Mouse (Mus musculus) heart, postnatal 0 days (tissue): ENCODE results near the gene Leprot. TPM values are rescaled to one million over a fixed set of nuclear protein-coding genes. Genes with fewer than 3 reads are reported as not detected.
A peak's percentile ranks its signal among the peaks of the same experiment; 100 is the strongest.

Experiments used
- ATAC-seq: fragments of 200-750 bp; cut with Nextera tagmentation; 2 replicates; pipeline ENCODE4 v1.8.0; 2017; ENCODE audit warnings: low read depth, moderate number of reproducible peaks, moderate library complexity; ENCODE audit not compliant: insufficient read depth
- DNase-seq: peaks from one replicate; pipeline ENCODE4 v3.0.0-alpha.2; 2016; ENCODE audit warnings: low spot score
- H3K27ac ChIP-seq: fragments of 300-500 bp; sonication (generic); 2 replicates; pipeline ENCODE4 v1.5.1; 2014; ENCODE audit warnings: low read depth, mild to moderate bottlenecking
- H3K27me3 ChIP-seq: fragments of 300-500 bp; sonication (generic); 2 replicates; pipeline ENCODE4 v1.6.1; 2014; ENCODE audit warnings: low read length, mixed read lengths; ENCODE audit not compliant: control insufficient read depth, insufficient read depth
- H3K36me3 ChIP-seq: fragments of 300-500 bp; sonication (generic); replicated peaks from 2 replicates; pipeline ENCODE4 v1.6.1; 2014; ENCODE audit warnings: low read length, mixed read lengths; ENCODE audit not compliant: control insufficient read depth, insufficient read depth
- H3K4me1 ChIP-seq: fragments of 300-500 bp; sonication (generic); 2 replicates; pipeline ENCODE4 v1.6.1; 2014; ENCODE audit warnings: antibody characterized with exemption; ENCODE audit not compliant: control insufficient read depth, insufficient read depth
- H3K4me2 ChIP-seq: fragments of 300-500 bp; sonication (generic); 2 replicates; pipeline ENCODE4 v1.6.1; 2014; ENCODE audit warnings: low read depth, mild to moderate bottlenecking, low read length, moderate library complexity
- H3K4me3 ChIP-seq: fragments of 300-500 bp; sonication (generic); 2 replicates; pipeline ENCODE4 v1.5.1; 2014; ENCODE audit warnings: low read depth, low read length
- H3K9ac ChIP-seq: fragments of 300-500 bp; sonication (generic); replicated peaks from 2 replicates; pipeline ENCODE4 v1.6.1; 2014; ENCODE audit warnings: low read depth, low read length, mixed read lengths
- H3K9me3 ChIP-seq: fragments of 300-500 bp; sonication (generic); replicated peaks from 2 replicates; pipeline ENCODE4 v1.6.1; 2016; ENCODE audit warnings: low read length; ENCODE audit not compliant: control insufficient read depth
- CTCF ChIP-seq: IDR thresholded peaks from 2 replicates; pipeline ENCODE4 v1.5.1; 2016; ENCODE audit warnings: antibody characterized with exemption, control low read depth, low read depth
- EP300 ChIP-seq: IDR thresholded peaks from 2 replicates; pipeline ENCODE4 v1.6.1; 2016; ENCODE audit warnings: antibody characterized with exemption, low read depth
- WGBS: fragments of 180-500 bp; shearing (Covaris S2); extraction: QIAGEN DNeasy Blood & Tissue Kit; methylation state at CpG from one replicate; pipeline ENCODE4 v1.1.7; 2014; 5-methylcytosine and 5-hydroxymethylcytosine counted together
- polyA plus RNA-seq: library from polyadenylated mRNA; unstranded; fragments of >200 nt; fragmentation: Nextera tagmentation; extraction: Ambion mirVana; gene quantifications from 2 replicates; pipeline ENCODE4 v1.2.1, GENCODE M21; 2015
- total RNA-seq: library from RNA; depleted of rRNA; stranded (reverse); fragments of >200 nt; gene quantifications from 2 replicates; pipeline ENCODE4 v1.2.3, GENCODE M21; 2014; ENCODE audit warnings: low replicate concordance

The Leprot gene
- total and polyA plus RNA-seq, 2 experiments from 2014 or later: 67.3 to 68.0 TPM

DNA sequence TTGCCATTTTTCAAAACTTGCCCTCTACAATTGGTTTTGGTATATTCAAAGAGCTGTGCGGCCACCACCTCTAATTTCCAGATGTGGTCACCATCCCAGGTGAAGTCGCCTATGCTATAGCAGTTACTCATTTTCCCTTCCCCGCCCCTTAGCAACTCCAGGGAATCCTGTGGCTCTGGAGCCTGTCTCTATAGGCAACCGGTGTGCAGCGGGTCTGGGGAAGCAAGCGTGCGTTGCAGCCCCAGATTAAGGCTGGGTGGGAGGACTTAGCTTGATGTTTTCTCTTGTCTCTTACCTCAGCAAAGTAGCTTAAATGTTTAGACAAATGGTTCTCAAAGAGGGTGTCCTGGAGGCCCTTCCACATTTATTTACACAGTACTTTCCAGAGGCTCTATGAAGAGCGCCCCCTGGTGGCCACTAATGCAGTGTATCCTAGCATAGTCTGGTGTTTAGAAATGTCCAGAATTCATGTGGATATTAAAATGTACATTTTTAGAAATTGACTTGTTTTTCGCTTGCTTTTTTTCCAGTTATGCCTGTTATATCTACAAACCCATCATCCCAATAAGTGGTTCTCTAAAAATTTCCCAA is 16.7 kb downstream of the Leprot start:
- DNase-seq (no peak), ATAC-seq (no peak)
- Histone ChIP-seq H3K27me3 (no peaks in the 10 kb centered on the region), H3K4me3 (no peak overlapping the region), H3K9ac (no peak overlapping the region), H3K36me3 (peaks cover 30% of the 10 kb centered on the region), H3K27ac (no peak overlapping the region), H3K9me3 (peaks cover 7% of the 10 kb centered on the region; the same call in 1 of the 2 replicates), H3K4me1 (no peaks in the 10 kb centered on the region), H3K4me2 (no peak overlapping the region)
- 65% methylated on average over 9 of the region's 9 CpGs for WGBS
- peak; percentile 58 for TF ChIP-seq CTCF
- no peak for TF ChIP-seq EP300

DNA sequence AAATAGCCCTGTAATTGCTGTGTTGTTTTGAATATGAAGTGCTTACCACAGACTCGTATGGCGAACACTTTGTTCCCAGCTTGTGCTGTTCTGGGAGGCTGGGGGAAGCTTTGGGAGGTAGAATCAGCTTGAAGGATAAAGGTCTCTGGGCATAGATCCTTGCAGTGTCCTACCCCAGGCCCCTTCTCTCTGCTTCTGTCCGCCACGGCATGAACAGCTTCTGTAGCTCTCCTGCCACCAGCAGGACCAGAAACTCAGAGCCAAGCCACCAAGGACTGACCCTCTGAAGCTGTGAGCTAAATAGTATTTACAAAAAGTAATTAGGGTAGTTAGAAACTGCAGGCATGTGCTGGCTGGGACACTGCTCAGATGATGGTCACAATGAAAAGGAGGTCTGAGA is 17.2 kb downstream of the Leprot start:
- DNase-seq: no peak
- ATAC-seq: no peak
- WGBS: 89% methylated on average over 4 of the region's 4 CpGs
- no peak for TF ChIP-seq EP300
- H3K27ac ChIP-seq: no peak overlapping the region
- no peak overlapping the region for H3K4me3 ChIP-seq
- peaks cover 25% of the 10 kb centered on the region for H3K36me3 ChIP-seq
- no peak overlapping the region for H3K9ac ChIP-seq
- no peaks in the 10 kb centered on the region for H3K4me1 ChIP-seq
- no peak overlapping the region for H3K4me2 ChIP-seq
- H3K9me3 ChIP-seq: peaks cover 7% of the 10 kb centered on the region; the same call in 1 of the 2 replicates
- H3K27me3 ChIP-seq: no peaks in the 10 kb centered on the region

DNA sequence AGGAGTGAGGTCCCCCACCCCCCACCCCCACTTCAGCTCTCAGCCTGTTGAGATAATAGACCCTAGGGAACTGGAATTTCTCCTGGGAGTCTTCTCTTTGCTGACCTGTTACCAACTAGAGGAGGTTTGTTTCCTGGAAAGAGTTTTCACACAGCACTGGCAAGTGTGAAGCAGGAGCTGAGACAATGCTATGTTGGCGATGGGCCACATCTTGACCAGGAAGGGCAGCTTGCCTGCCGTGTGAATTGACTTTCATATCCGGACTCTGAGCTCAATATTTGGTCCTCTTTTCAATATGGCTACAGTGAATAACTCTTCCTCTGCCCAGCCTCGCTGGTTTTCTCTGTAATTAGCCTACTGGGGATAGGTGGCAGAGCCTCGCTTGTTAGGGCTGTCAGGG is 21.6 kb downstream of the Leprot start:
- H3K4me3 ChIP-seq: no peak overlapping the region
- TF ChIP-seq CTCF: no peak
- TF ChIP-seq EP300: no peak
- no peaks in the 10 kb centered on the region for H3K4me1 ChIP-seq
- no peak overlapping the region for H3K27ac ChIP-seq
- ATAC-seq: no peak
- no peak for DNase-seq
- no peak overlapping the region for H3K4me2 ChIP-seq
- H3K27me3 ChIP-seq: no peaks in the 10 kb centered on the region
- 0 out of 2 replicates have a peak, but pooled peaks cover 7% of the 10 kb centered on the region for H3K9me3 ChIP-seq
- WGBS: 44% methylated on average over 5 of the region's 5 CpGs
- H3K36me3 ChIP-seq: no peaks in the 10 kb centered on the region
- H3K9ac ChIP-seq: no peak overlapping the region

DNA sequence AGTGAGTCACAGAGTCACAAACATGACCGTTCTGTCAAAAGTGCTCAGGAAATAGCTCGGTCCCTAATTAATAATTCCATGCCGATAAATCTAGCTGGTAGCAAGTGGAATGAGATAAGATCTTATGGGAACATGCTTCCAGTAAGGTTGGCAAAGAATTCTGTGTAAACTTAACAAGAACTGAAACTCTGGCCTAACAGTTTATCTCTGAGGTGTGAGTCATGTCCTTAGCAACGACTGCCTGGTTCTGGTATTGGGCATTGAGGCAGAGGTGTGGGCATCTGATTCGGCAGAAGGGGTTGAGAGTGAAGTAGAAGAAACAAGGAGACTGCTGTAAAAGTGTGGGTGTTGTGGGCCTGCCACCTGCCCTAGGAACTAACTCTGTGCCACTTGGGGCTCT is 22.3 kb downstream of the Leprot start:
- WGBS: 68% methylated on average over 5 of the region's 5 CpGs
- no peaks in the 10 kb centered on the region for H3K4me1 ChIP-seq
- 0 out of 2 replicates have a peak, but pooled peaks cover 7% of the 10 kb centered on the region for H3K9me3 ChIP-seq
- H3K4me3 ChIP-seq: no peak overlapping the region
- no peaks in the 10 kb centered on the region for H3K36me3 ChIP-seq
- TF ChIP-seq EP300 (no peak), CTCF (no peak)
- no peak overlapping the region for H3K9ac ChIP-seq
- H3K4me2 ChIP-seq: no peak overlapping the region
- ATAC-seq (no peak), DNase-seq (no peak)
- H3K27me3 ChIP-seq: no peaks in the 10 kb centered on the region
- H3K27ac ChIP-seq: no peak overlapping the region

DNA sequence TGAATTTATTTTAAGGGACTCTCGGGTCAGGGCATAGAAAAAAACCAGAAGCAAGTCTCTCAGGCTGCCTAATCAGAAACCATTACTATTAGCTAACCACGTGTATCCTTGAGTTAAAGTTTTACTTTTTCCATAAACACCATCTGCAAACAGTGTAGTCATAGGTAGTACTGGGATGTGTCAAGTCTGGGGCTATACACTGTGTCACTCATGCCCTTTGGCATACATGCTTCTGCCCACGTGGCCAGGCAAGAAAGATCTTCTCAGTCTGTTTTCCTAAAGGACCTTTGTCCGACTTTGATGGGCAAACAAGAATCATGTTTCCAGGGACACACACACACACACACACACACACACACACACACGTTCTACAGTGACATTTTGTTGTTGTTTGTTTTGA is 27.3 kb downstream of the Leprot start:
- Histone ChIP-seq H3K4me1 (no peaks in the 10 kb centered on the region), H3K9ac (no peak overlapping the region), H3K4me3 (no peak overlapping the region), H3K4me2 (no peak overlapping the region), H3K27ac (no peak overlapping the region), H3K36me3 (no peaks in the 10 kb centered on the region), H3K9me3 (no peaks in the 10 kb centered on the region), H3K27me3 (no peaks in the 10 kb centered on the region)
- ATAC-seq (no peak), DNase-seq (no peak)
- 65% methylated on average over 5 of the region's 5 CpGs for WGBS
- no peak for TF ChIP-seq CTCF
- TF ChIP-seq EP300: no peak

DNA sequence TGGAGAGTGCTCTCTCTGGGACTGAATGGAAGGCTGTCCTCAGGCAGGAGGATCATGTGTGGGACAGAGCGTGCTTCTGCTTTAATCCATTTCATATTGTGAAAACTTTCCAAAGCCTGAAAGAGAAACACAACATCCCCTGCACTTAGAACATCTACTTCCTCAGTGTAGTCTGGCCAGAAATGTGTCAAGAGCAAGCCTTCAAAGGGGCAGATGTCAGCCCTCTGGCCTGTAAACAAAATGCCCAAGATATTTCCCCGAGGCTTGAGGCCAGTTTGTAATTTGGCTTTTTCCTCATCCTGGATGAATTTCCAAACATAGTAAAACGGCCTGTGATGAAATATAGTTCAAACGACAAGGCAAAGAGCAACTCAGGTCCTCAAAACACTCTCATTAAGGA is 28.2 kb downstream of the Leprot start:
- no peak overlapping the region for H3K9ac ChIP-seq
- no peaks in the 10 kb centered on the region for H3K4me1 ChIP-seq
- no peak overlapping the region for H3K4me2 ChIP-seq
- no peak overlapping the region for H3K4me3 ChIP-seq
- no peak overlapping the region for H3K27ac ChIP-seq
- no peak for DNase-seq
- no peaks in the 10 kb centered on the region for H3K27me3 ChIP-seq
- no peaks in the 10 kb centered on the region for H3K36me3 ChIP-seq
- TF ChIP-seq CTCF (no peak), EP300 (no peak)
- WGBS: 50% methylated on average over 4 of the region's 4 CpGs
- H3K9me3 ChIP-seq: no peaks in the 10 kb centered on the region
- ATAC-seq: no peak
